Mouse (Mus musculus) CH12.LX (cell line): ENCODE results near the gene Add2. TPM values are rescaled to one million over a fixed set of nuclear protein-coding genes. Genes with fewer than 3 reads are reported as not detected.
"Not testable (repeated sequence)": the region's sequence is repeated elsewhere in the genome, so short reads cannot be mapped to it uniquely, and the experiment has no call there.

Source experiments
- DNase-seq: peaks from one replicate; pipeline ENCODE4 v3.0.0-alpha.2; 2013; ENCODE audit errors: extremely low read depth
- H3K27ac ChIP-seq: 2 replicates; pipeline ENCODE4 v1.5.1; 2012; ENCODE audit warnings: low read depth, mild to moderate bottlenecking, control low read depth, moderate library complexity; ENCODE audit not compliant: insufficient read depth
- H3K27me3 ChIP-seq: replicated peaks from 2 replicates; pipeline ENCODE3; 2012; ENCODE audit warnings: inconsistent platforms
- H3K36me3 ChIP-seq, 2 experiments: replicated peaks in 1 of 2; 2 replicates each; pipeline versions ENCODE3 to v1.6.1; 2012; ENCODE audit warnings: inconsistent platforms in 1 of 2, low read length in 1 of 2, mild to moderate bottlenecking in 1 of 2, mixed read lengths in 1 of 2, moderate library complexity in 1 of 2; ENCODE audit not compliant: control insufficient read depth in 1 of 2, insufficient read depth in 1 of 2
- H3K4me1 ChIP-seq, 2 experiments: 2 replicates each; pipeline ENCODE4 v1.6.1; 2012; ENCODE audit warnings: inconsistent platforms in 1 of 2, moderate library complexity in 1 of 2; ENCODE audit not compliant: insufficient read depth in 2 of 2, control insufficient read depth in 1 of 2
- H3K4me2 ChIP-seq: 2 replicates; pipeline ENCODE4 v1.6.1; 2012; ENCODE audit warnings: low read depth, mild to moderate bottlenecking, control low read depth; ENCODE audit not compliant: poor library complexity, insufficient read depth, severe bottlenecking
- H3K4me3 ChIP-seq, 3 experiments: fragments of 150-350 bp in 1 of 3; sonication (generic) in 1 of 3; replicated peaks in 1 of 3; 2 replicates each; pipeline versions ENCODE3 to v1.5.1; 2011 to 2012; ENCODE audit warnings: low read depth in 2 of 3, low read length in 2 of 3, mild to moderate bottlenecking in 2 of 3, moderate library complexity in 2 of 3, control low read depth in 1 of 3, improper control_type of control experiment in 1 of 3, inconsistent platforms in 1 of 3, mixed read lengths in 1 of 3; ENCODE audit not compliant: poor library complexity in 1 of 3
- H3K79me2 ChIP-seq: replicated peaks from 2 replicates; pipeline ENCODE4 v1.6.1; 2012; ENCODE audit warnings: mild to moderate bottlenecking, moderate library complexity; ENCODE audit not compliant: control insufficient read depth, poor library complexity, insufficient read depth, severe bottlenecking; ENCODE audit errors: extremely low read depth
- H3K9ac ChIP-seq: 2 replicates; pipeline ENCODE4 v1.6.1; 2012; ENCODE audit warnings: low read depth, mild to moderate bottlenecking, control low read depth, moderate library complexity; ENCODE audit not compliant: insufficient read depth
- H3K9me3 ChIP-seq: replicated peaks from 2 replicates; pipeline ENCODE3; 2012; ENCODE audit warnings: low read length, inconsistent platforms, mixed read lengths
- CTCF ChIP-seq, 2 experiments: IDR thresholded peaks in 1 of 2; conservative IDR thresholded peaks in 1 of 2; 2 replicates each; pipeline ENCODE4 v1.5.1; 2011 to 2012; ENCODE audit warnings: low read depth in 2 of 2, low read length in 2 of 2, improper control_type of control experiment in 1 of 2, inconsistent platforms in 1 of 2, mild to moderate bottlenecking in 1 of 2, moderate library complexity in 1 of 2
- E2F4 ChIP-seq: IDR thresholded peaks from 2 replicates; pipeline ENCODE4 v1.6.1; 2011; ENCODE audit warnings: low read depth, low read length, improper control_type of control experiment; ENCODE audit not compliant: insufficient replicate concordance
- HCFC1 ChIP-seq: IDR thresholded peaks from 2 replicates; pipeline ENCODE4 v1.6.1; 2012; ENCODE audit warnings: low read depth, mild to moderate bottlenecking, inconsistent platforms, low read length, improper control_type of control experiment
- SIN3A ChIP-seq: IDR thresholded peaks from 2 replicates; pipeline ENCODE4 v1.6.1; 2012; ENCODE audit warnings: low read length, improper control_type of control experiment, inconsistent platforms
- TCF12 ChIP-seq: IDR thresholded peaks from 2 replicates; pipeline ENCODE4 v1.6.1; 2014; ENCODE audit warnings: low read depth, mild to moderate bottlenecking, inconsistent platforms, low read length, improper control_type of control experiment
- USF2 ChIP-seq: conservative IDR thresholded peaks from 2 replicates; pipeline ENCODE4 v1.6.1; 2011; ENCODE audit warnings: low read depth, low read length, improper control_type of control experiment
- ZNF384 ChIP-seq: IDR thresholded peaks from 2 replicates; pipeline ENCODE4 v1.6.1; 2012; ENCODE audit warnings: low read depth, low read length, improper control_type of control experiment, inconsistent platforms
- dilution Hi-C: fragments of 300-500 bp; cut with MboI; formaldehyde crosslinking; loops from 2 replicates; pipeline ENCODE4 v1.14.3; 2020; ENCODE audit warnings: low sequenced_read_pairs; ENCODE audit not compliant: extremely low pct_unique_long_range_greater_than_20kb, extremely low pct_ligation_motif_present
- in situ Hi-C: fragments of 300-500 bp; cut with MboI; formaldehyde crosslinking; loops from 3 replicates; pipeline ENCODE4 v1.14.3; 2019; ENCODE audit warnings: low sequenced_read_pairs, low pct_ligation_motif_present, low pct_unique_long_range_greater_than_20kb, mixed read lengths
- polyA plus RNA-seq: library from polyadenylated mRNA; unstranded; fragments of >175 nt; gene quantifications from 2 replicates; pipeline ENCODE4 v1.2.1, GENCODE M21; 2012; ENCODE audit warnings: low read depth; ENCODE audit not compliant: insufficient read length
- total RNA-seq, 2 experiments: library from RNA; depleted of rRNA; stranded (reverse); fragments of 300-350 nt in 1 of 2; fragments of >200 nt in 1 of 2; gene quantifications; 2 replicates each; pipeline ENCODE4 v1.2.3; 2012 to 2014

Gene Add2
- 0.08 TPM in 1 of 2 replicates, not detected in the other for total RNA-seq (2012; rRNA removed)
- not detected in 2 replicates for total RNA-seq (2014; rRNA removed)
- 0.11 TPM in 2 replicates for polyA plus RNA-seq

DNA sequence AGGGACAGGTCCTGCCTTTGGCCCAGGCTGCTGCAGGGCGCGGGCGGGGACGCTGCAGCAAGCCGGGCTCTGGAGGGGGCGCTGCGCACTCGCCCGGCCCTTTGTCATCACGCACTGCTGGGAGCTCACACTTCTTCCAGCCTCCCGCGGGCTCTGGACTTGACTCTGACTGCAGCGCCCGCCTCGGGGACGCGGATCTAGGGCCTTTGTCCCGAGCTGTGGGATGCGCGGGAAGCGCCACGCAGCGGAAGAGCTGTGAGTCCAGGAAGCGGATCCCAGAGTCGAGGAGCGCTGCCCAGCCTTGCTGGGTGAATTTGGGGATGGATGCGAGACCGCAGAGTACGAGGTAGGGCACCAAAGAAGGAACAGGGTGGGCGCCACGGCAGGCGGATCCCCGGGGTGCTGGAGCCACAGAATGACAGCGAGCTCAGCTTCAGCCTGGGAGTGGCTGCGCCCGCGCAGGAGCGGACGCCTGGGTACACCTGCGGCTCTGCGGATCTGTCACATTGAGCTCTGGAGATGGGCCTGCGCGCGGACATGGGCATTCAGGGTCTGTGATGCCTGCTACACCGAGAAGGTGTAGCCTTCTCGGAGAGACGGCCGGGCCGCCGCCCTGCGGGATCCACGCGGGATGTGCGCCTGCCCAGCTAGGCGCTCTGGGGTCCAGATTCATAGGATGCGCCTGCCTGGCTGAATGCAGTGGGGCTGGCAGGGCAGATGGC is at the start of gene Add2:
Gene Add2, plus strand, starts transcription at position 81 of the 722 bp plus-strand sequence.
- no peak for TF ChIP-seq ZNF384
- TF ChIP-seq E2F4, result no peak
- TF ChIP-seq USF2, result no peak
- no peak for TF ChIP-seq TCF12
- TF ChIP-seq SIN3A, result no peak
- H3K4me2 ChIP-seq, result no peak within 1 kb of the TSS
- dilution Hi-C loops, result no loop called here
- peaks cover 63% of the 10 kb centered on the region for H3K27me3 ChIP-seq
- no peak for DNase-seq
- no peak within 1 kb of the TSS for H3K27ac ChIP-seq
- H3K4me1 ChIP-seq, result no peaks in the 10 kb centered on the region
- in situ Hi-C loops, result no loop called here
- no peak within 1 kb of the TSS for H3K9ac ChIP-seq
- no peaks in the 10 kb centered on the region for H3K79me2 ChIP-seq
- H3K4me3 ChIP-seq, result no peak within 1 kb of the TSS
- H3K9me3 ChIP-seq, result no peaks in the 10 kb centered on the region
- H3K36me3 ChIP-seq, result no peaks in the 10 kb centered on the region

DNA sequence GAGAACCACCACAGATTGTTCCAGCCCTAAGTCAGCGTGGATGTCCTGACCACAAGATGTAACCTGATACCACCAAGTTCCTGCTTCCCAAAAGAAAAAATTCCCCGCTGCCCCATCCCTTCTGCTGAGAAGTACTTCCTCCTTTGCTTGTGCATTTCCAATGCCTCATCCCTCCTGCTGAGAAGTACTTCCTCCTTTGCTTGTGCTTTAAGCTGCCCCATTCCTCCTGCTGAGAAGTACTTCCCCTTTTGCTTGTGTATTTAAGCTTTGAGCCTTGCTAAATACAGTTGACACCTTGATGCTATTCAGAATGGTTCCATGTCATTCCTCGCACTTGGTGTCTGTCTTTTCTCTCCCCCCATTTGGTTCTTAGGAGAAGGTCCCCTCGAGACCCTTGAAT is 49.7 kb upstream of the Add2 start:
- H3K36me3 ChIP-seq, H3K79me2 ChIP-seq, H3K27ac ChIP-seq, H3K9ac ChIP-seq, dilution Hi-C loops, H3K4me3 ChIP-seq, H3K4me1 ChIP-seq, H3K27me3 ChIP-seq, in situ Hi-C loops, DNase-seq, H3K4me2 ChIP-seq: not testable (repeated sequence)
- peaks cover 23% of the 10 kb centered on the region for H3K9me3 ChIP-seq

GRCm38 (mm10) chr6:85984351-85984750 is 44.1 kb upstream of the Add2 start:
- Histone ChIP-seq H3K9ac (no peak overlapping the region), H3K27ac (no peak overlapping the region), H3K9me3 (peaks cover 7% of the 10 kb centered on the region), H3K79me2 (no peaks in the 10 kb centered on the region), H3K4me2 (no peak overlapping the region), H3K36me3 (no peaks in the 10 kb centered on the region), H3K4me3 (no peak overlapping the region), H3K27me3 (peaks cover 32% of the 10 kb centered on the region), H3K4me1 (no peaks in the 10 kb centered on the region)
- dilution Hi-C loops, result no loop called here
- no peak for DNase-seq
- in situ Hi-C loops, result no loop called here
- TF ChIP-seq CTCF (conservative IDR thresholded peaks at IDR 0.05 in 1 of 2, IDR thresholded peaks at IDR 0.05 in 1 of 2; ENCODE audit: low read depth in 2 of 2, low read length in 2 of 2), result no peak
- TF ChIP-seq HCFC1, result no peak

DNA sequence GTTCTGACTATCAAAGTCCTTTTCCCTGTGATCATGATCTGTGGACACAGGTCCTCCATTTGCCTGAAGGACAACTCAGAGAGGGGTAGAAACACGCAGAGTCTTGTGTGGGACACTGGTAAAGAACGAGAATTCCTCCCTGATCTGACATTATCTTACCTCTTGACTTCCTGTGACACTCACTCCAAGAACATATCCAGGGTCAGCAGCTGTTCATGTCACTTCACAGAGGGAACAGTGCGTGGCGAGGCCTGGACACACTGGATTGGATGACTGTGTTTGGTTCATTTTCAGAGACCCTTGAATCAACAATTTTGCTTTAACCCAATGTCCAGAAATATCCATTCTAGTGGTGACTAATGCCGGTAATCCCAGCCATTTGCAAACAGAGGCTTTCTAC is 38.9 kb upstream of the Add2 start:
- H3K27ac ChIP-seq, in situ Hi-C loops, H3K9ac ChIP-seq, H3K9me3 ChIP-seq, H3K79me2 ChIP-seq, H3K36me3 ChIP-seq, H3K4me3 ChIP-seq, DNase-seq, dilution Hi-C loops, H3K4me2 ChIP-seq, H3K4me1 ChIP-seq: not testable (repeated sequence)
- H3K27me3 ChIP-seq, result peaks cover 54% of the 10 kb centered on the region

DNA sequence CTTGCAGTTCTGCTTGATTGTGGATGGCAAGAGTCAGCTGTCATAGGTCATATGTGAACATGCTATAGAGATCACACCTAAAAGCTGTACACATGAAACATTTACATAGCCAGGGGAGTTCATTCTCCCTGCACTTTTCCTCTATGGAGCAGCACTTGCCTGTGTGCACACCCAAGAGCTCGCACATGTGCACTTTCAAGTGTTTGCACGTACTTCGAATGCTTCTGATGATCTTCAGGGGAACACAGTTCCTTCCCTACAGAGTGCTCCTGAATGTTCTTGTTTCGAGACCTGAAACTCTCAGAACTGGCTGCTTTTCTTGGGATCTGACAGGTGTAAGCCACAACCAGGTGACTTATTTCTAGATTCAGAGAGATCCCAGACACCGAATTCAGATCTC is 37.7 kb upstream of the Add2 start:
- dilution Hi-C loops, H3K4me2 ChIP-seq, H3K79me2 ChIP-seq, H3K4me1 ChIP-seq, in situ Hi-C loops, H3K36me3 ChIP-seq, H3K27ac ChIP-seq, H3K9me3 ChIP-seq, H3K9ac ChIP-seq, H3K4me3 ChIP-seq, DNase-seq: not testable (repeated sequence)
- H3K27me3 ChIP-seq, result peaks cover 49% of the 10 kb centered on the region
